Mouse (Mus musculus) CH12.LX (cell line): ENCODE data around the gene Col17a1. TPM values are rescaled to one million over a fixed set of nuclear protein-coding genes. Genes with fewer than 3 reads are reported as not detected.

ENCODE experiments used
- DNase-seq: peaks from one replicate; pipeline ENCODE4 v3.0.0-alpha.2; 2013; ENCODE audit errors: extremely low read depth
- H3K27ac ChIP-seq: 2 replicates; pipeline ENCODE4 v1.5.1; 2012; ENCODE audit warnings: low read depth, mild to moderate bottlenecking, control low read depth, moderate library complexity; ENCODE audit not compliant: insufficient read depth
- H3K27me3 ChIP-seq: replicated peaks from 2 replicates; pipeline ENCODE3; 2012; ENCODE audit warnings: inconsistent platforms
- H3K36me3 ChIP-seq, 2 experiments: replicated peaks in 1 of 2; 2 replicates each; pipeline versions ENCODE3 to v1.6.1; 2012; ENCODE audit warnings: inconsistent platforms in 1 of 2, low read length in 1 of 2, mild to moderate bottlenecking in 1 of 2, mixed read lengths in 1 of 2, moderate library complexity in 1 of 2; ENCODE audit not compliant: control insufficient read depth in 1 of 2, insufficient read depth in 1 of 2
- H3K4me1 ChIP-seq, 2 experiments: 2 replicates each; pipeline ENCODE4 v1.6.1; 2012; ENCODE audit warnings: inconsistent platforms in 1 of 2, moderate library complexity in 1 of 2; ENCODE audit not compliant: insufficient read depth in 2 of 2, control insufficient read depth in 1 of 2
- H3K4me2 ChIP-seq: 2 replicates; pipeline ENCODE4 v1.6.1; 2012; ENCODE audit warnings: low read depth, mild to moderate bottlenecking, control low read depth; ENCODE audit not compliant: poor library complexity, insufficient read depth, severe bottlenecking
- H3K4me3 ChIP-seq, 3 experiments: fragments of 150-350 bp in 1 of 3; sonication (generic) in 1 of 3; replicated peaks in 1 of 3; 2 replicates each; pipeline versions ENCODE3 to v1.5.1; 2011 to 2012; ENCODE audit warnings: low read depth in 2 of 3, low read length in 2 of 3, mild to moderate bottlenecking in 2 of 3, moderate library complexity in 2 of 3, control low read depth in 1 of 3, improper control_type of control experiment in 1 of 3, inconsistent platforms in 1 of 3, mixed read lengths in 1 of 3; ENCODE audit not compliant: poor library complexity in 1 of 3
- H3K79me2 ChIP-seq: replicated peaks from 2 replicates; pipeline ENCODE4 v1.6.1; 2012; ENCODE audit warnings: mild to moderate bottlenecking, moderate library complexity; ENCODE audit not compliant: control insufficient read depth, poor library complexity, insufficient read depth, severe bottlenecking; ENCODE audit errors: extremely low read depth
- H3K9ac ChIP-seq: 2 replicates; pipeline ENCODE4 v1.6.1; 2012; ENCODE audit warnings: low read depth, mild to moderate bottlenecking, control low read depth, moderate library complexity; ENCODE audit not compliant: insufficient read depth
- H3K9me3 ChIP-seq: replicated peaks from 2 replicates; pipeline ENCODE3; 2012; ENCODE audit warnings: low read length, inconsistent platforms, mixed read lengths
- BHLHE40 ChIP-seq: IDR thresholded peaks from 2 replicates; pipeline ENCODE4 v1.6.1; 2011; ENCODE audit warnings: mild to moderate bottlenecking, low read depth, low read length, improper control_type of control experiment
- CHD2 ChIP-seq: IDR thresholded peaks from 2 replicates; pipeline ENCODE4 v1.6.1; 2011; ENCODE audit warnings: low read length, improper control_type of control experiment
- CTCF ChIP-seq, 2 experiments: IDR thresholded peaks in 1 of 2; conservative IDR thresholded peaks in 1 of 2; 2 replicates each; pipeline ENCODE4 v1.5.1; 2011 to 2012; ENCODE audit warnings: low read depth in 2 of 2, low read length in 2 of 2, improper control_type of control experiment in 1 of 2, inconsistent platforms in 1 of 2, mild to moderate bottlenecking in 1 of 2, moderate library complexity in 1 of 2
- E2F4 ChIP-seq: IDR thresholded peaks from 2 replicates; pipeline ENCODE4 v1.6.1; 2011; ENCODE audit warnings: low read depth, low read length, improper control_type of control experiment; ENCODE audit not compliant: insufficient replicate concordance
- ELF1 ChIP-seq: IDR thresholded peaks from 2 replicates; pipeline ENCODE4 v1.6.1; 2014; ENCODE audit warnings: low read depth, mild to moderate bottlenecking, inconsistent platforms, low read length, improper control_type of control experiment
- EP300 ChIP-seq: IDR thresholded peaks from 2 replicates; pipeline ENCODE4 v1.6.1; 2011; ENCODE audit warnings: low read length, improper control_type of control experiment
- ETS1 ChIP-seq: conservative IDR thresholded peaks from 2 replicates; pipeline ENCODE4 v1.6.1; 2012; ENCODE audit warnings: low read depth, mild to moderate bottlenecking, inconsistent platforms, low read length, improper control_type of control experiment, moderate library complexity
- GABPA ChIP-seq: IDR thresholded peaks from 2 replicates; pipeline ENCODE4 v1.6.1; 2012; ENCODE audit warnings: low read depth, low read length, improper control_type of control experiment, inconsistent platforms; ENCODE audit not compliant: insufficient replicate concordance
- KAT2A ChIP-seq: IDR thresholded peaks from 2 replicates; pipeline ENCODE4 v1.6.1; 2012; ENCODE audit warnings: low read length, improper control_type of control experiment, inconsistent platforms; ENCODE audit not compliant: insufficient replicate concordance
- MAX ChIP-seq: IDR thresholded peaks from 2 replicates; pipeline ENCODE4 v1.6.1; 2011; ENCODE audit warnings: low read length, improper control_type of control experiment
- MEF2A ChIP-seq: IDR thresholded peaks from 2 replicates; pipeline ENCODE4 v1.6.1; 2014; ENCODE audit warnings: low read depth, mild to moderate bottlenecking, inconsistent platforms, low read length, improper control_type of control experiment, borderline replicate concordance
- MXI1 ChIP-seq: IDR thresholded peaks from 2 replicates; pipeline ENCODE4 v1.6.1; 2011; ENCODE audit warnings: mild to moderate bottlenecking, low read depth, low read length, improper control_type of control experiment
- MYC ChIP-seq: IDR thresholded peaks from 2 replicates; pipeline ENCODE4 v1.6.1; 2011; ENCODE audit warnings: low read depth, mild to moderate bottlenecking, improper control_type of control experiment, low read length
- POLR2A ChIP-seq: IDR thresholded peaks from 2 replicates; pipeline ENCODE4 v1.6.1; 2011; ENCODE audit warnings: low read depth, mild to moderate bottlenecking, improper control_type of control experiment, low read length
- RAD21 ChIP-seq: IDR thresholded peaks from 2 replicates; pipeline ENCODE4 v1.6.1; 2011; ENCODE audit warnings: low read depth, mild to moderate bottlenecking, low read length, improper control_type of control experiment, moderate library complexity
- RCOR1 ChIP-seq: conservative IDR thresholded peaks from 2 replicates; pipeline ENCODE4 v1.6.1; 2012; ENCODE audit warnings: low read depth, mild to moderate bottlenecking, inconsistent platforms, low read length, improper control_type of control experiment
- TCF12 ChIP-seq: IDR thresholded peaks from 2 replicates; pipeline ENCODE4 v1.6.1; 2014; ENCODE audit warnings: low read depth, mild to moderate bottlenecking, inconsistent platforms, low read length, improper control_type of control experiment
- UBTF ChIP-seq: IDR thresholded peaks from 2 replicates; pipeline ENCODE4 v1.6.1; 2012; ENCODE audit warnings: low read depth, mild to moderate bottlenecking, inconsistent platforms, low read length, improper control_type of control experiment, moderate library complexity
- USF1 ChIP-seq: IDR thresholded peaks from 2 replicates; pipeline ENCODE4 v1.6.1; 2014; ENCODE audit warnings: low read depth, mild to moderate bottlenecking, inconsistent platforms, low read length, improper control_type of control experiment
- USF2 ChIP-seq: conservative IDR thresholded peaks from 2 replicates; pipeline ENCODE4 v1.6.1; 2011; ENCODE audit warnings: low read depth, low read length, improper control_type of control experiment
- ZC3H11A ChIP-seq: IDR thresholded peaks from 2 replicates; pipeline ENCODE4 v1.6.1; 2012; ENCODE audit warnings: low read depth, mild to moderate bottlenecking, inconsistent platforms, low read length, improper control_type of control experiment
- ZKSCAN1 ChIP-seq: IDR thresholded peaks from 2 replicates; pipeline ENCODE4 v1.6.1; 2012; ENCODE audit warnings: low read depth, inconsistent platforms, low read length, improper control_type of control experiment, borderline replicate concordance
- ZMIZ1 ChIP-seq: IDR thresholded peaks from 2 replicates; pipeline ENCODE4 v1.6.1; 2012; ENCODE audit warnings: low read depth, mild to moderate bottlenecking, inconsistent platforms, low read length, improper control_type of control experiment
- dilution Hi-C: fragments of 300-500 bp; cut with MboI; formaldehyde crosslinking; loops from 2 replicates; pipeline ENCODE4 v1.14.3; 2020; ENCODE audit warnings: low sequenced_read_pairs; ENCODE audit not compliant: extremely low pct_unique_long_range_greater_than_20kb, extremely low pct_ligation_motif_present
- in situ Hi-C: fragments of 300-500 bp; cut with MboI; formaldehyde crosslinking; loops from 3 replicates; pipeline ENCODE4 v1.14.3; 2019; ENCODE audit warnings: low sequenced_read_pairs, low pct_ligation_motif_present, low pct_unique_long_range_greater_than_20kb, mixed read lengths
- polyA plus RNA-seq: library from polyadenylated mRNA; unstranded; fragments of >175 nt; gene quantifications from 2 replicates; pipeline ENCODE4 v1.2.1, GENCODE M21; 2012; ENCODE audit warnings: low read depth; ENCODE audit not compliant: insufficient read length
- total RNA-seq, 2 experiments: library from RNA; depleted of rRNA; stranded (reverse); fragments of 300-350 nt in 1 of 2; fragments of >200 nt in 1 of 2; gene quantifications; 2 replicates each; pipeline ENCODE4 v1.2.3; 2012 to 2014

The Col17a1 gene
- total and polyA plus RNA-seq, 3 experiments, result 0.34 to 0.59 (median 0.42) TPM

DNA sequence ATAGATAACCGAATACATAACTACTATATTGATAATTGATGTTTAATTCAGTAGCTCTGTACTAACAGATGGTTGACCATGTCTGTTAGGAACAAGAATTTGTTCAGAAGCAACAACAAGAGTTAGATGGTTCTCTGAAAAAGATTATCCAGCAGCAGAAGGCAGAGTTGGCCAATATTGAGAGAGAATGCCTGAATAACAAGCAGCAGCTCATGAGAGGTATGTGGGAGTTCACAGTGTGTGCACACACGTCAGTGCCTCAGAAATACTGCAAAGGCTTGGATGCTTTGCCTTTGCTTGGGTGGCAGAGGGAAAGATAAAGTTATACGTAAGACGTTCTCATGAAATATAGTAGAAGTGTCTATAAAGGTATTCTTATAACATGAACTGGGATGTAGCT lies 56.5 kb downstream of the Col17a1 start:
- Histone ChIP-seq H3K27me3 (no peaks in the 10 kb centered on the region), H3K4me3 (no peak overlapping the region), H3K36me3 (peaks cover 28 to 59% of the 10 kb centered on the region in 2 experiments), H3K79me2 (no peaks in the 10 kb centered on the region), H3K4me2 (no peak overlapping the region), H3K4me1 (peaks cover 0 to 4% of the 10 kb centered on the region in 2 experiments; a peak in 1 of 4 replicates), H3K27ac (no peak overlapping the region), H3K9ac (no peak overlapping the region), H3K9me3 (no peaks in the 10 kb centered on the region)
- in situ Hi-C loops, result no loop called here
- no peak for DNase-seq
- dilution Hi-C loops, result no loop called here
- TF ChIP-seq USF2 (no peak), CHD2 (no peak), RAD21 (no peak), ZC3H11A (no peak), ELF1 (no peak), MXI1 (no peak), TCF12 (no peak), MAX (no peak), UBTF (no peak), MYC (no peak), GABPA (no peak), ETS1 (no peak), KAT2A (no peak), USF1 (no peak), E2F4 (no peak)

DNA sequence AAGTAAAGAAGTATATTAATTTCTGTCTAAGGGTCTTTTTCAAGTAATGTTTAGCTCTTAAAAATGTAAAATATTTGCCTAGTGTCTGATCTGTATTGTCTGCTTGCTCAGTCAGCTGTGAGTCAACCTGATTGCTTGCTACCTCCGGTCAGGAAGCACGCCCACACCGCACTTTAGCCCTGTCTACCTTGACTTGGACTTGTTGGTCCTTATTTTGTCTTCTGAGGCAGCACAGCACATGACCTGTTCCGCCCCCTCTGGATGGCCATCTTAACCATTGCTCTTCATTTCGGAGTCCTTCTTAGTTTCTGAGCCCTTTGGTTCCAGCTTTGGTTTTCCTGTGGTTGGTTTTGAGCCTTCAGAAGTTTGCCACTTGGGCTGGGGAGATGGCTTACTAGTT lies 60.1 kb downstream of the Col17a1 start:
- DNase-seq, result no peak
- no peak overlapping the region for H3K4me3 ChIP-seq
- no peak overlapping the region for H3K27ac ChIP-seq
- in situ Hi-C loops, result no loop called here
- H3K36me3 ChIP-seq, result peaks cover 18 to 46% of the 10 kb centered on the region in 2 experiments
- H3K9ac ChIP-seq, result no peak overlapping the region
- 0 out of 2 replicates have a peak, but pooled peaks cover 2% of the 10 kb centered on the region for H3K79me2 ChIP-seq
- no peaks in the 10 kb centered on the region for H3K27me3 ChIP-seq
- dilution Hi-C loops, result no loop called here
- no peaks in the 10 kb centered on the region for H3K9me3 ChIP-seq
- H3K4me1 ChIP-seq, result no peaks in the 10 kb centered on the region
- no peak for TF ChIP-seq MAX
- TF ChIP-seq USF2, result no peak
- no peak for TF ChIP-seq TCF12
- no peak for TF ChIP-seq KAT2A
- no peak for TF ChIP-seq RCOR1
- TF ChIP-seq POLR2A, result no peak
- TF ChIP-seq ZC3H11A, result no peak
- TF ChIP-seq CHD2, result no peak
- TF ChIP-seq BHLHE40, result no peak
- no peak for TF ChIP-seq CTCF (conservative IDR thresholded peaks at IDR 0.05 in 1 of 2, IDR thresholded peaks at IDR 0.05 in 1 of 2; ENCODE audit: low read depth in 2 of 2, low read length in 2 of 2)
- no peak for TF ChIP-seq EP300
- TF ChIP-seq MEF2A, result no peak
- TF ChIP-seq MXI1, result no peak
- no peak for TF ChIP-seq ELF1
- TF ChIP-seq ZMIZ1, result no peak
- no peak for TF ChIP-seq ZKSCAN1
- H3K4me2 ChIP-seq, result no peak overlapping the region
